ENCODE assay signal across 10 mouse cellular contexts in the genomic region with DNA sequence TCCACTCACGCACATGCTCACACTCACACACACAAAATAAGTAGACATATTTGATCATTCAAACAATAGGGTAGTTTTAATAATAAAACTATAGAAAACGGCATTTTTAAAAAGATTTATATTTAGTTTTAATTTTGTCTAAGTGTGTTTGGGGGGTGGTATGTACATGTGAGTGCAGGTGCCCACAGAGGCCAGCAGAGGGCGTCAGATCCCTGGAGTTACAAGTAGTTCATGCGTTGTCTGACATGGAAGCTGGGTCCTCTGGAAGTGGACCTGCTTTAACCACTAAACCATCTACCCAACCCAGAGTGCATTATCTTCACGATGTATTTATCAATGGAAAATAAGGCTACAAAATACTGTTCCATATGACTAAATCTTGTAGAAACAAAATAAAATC. TPM values are rescaled to one million over a fixed set of nuclear protein-coding genes. Genes with fewer than 3 reads are reported as not detected.
A peak's percentile ranks its signal among the peaks of the same experiment; 100 is the strongest.
DNase-seq lines count a peak whose midpoint lies in the region; ATAC-seq lines count a peak whose summit lies in the region.
"Had no signal": no experiment of that assay in that cellular context is flagged by ENCODE, and none has a peak within 500 bp of the region (broad histone marks: within the 10 kb centered on the region; RNA-seq: fewer than 3 reads in every experiment).

No protein-coding gene starts in this region.

- no peak overlapping the region for H3K4me3 ChIP-seq in liver, embryonic 12.5 days
- no peak overlapping the region for H3K4me3 ChIP-seq in forebrain, embryonic 16.5 days (replicated peaks; ENCODE audit: low read length)

- no peak overlapping the region for H3K9ac ChIP-seq in liver, embryonic 12.5 days
- no peak overlapping the region for H3K9ac ChIP-seq in forebrain, embryonic 16.5 days (replicated peaks; ENCODE audit: low read depth, low read length)

- DNase-seq in adrenal gland, adult (ENCODE audit: inconsistent age in 2 of 2, low spot score in 1 of 2): peak; percentile 34 to 73
- DNase-seq in adrenal gland, postnatal 4 days (ENCODE audit: low spot score in 2 of 2): no peak
- DNase-seq in liver: peak; percentile 52
- DNase-seq in adrenal gland, adult 18-20 months (ENCODE audit: low spot score in 2 of 2): peak; percentile 17 to 53
- DNase-seq in lung, postnatal 14 days: peak; percentile 35
- DNase-seq in urinary bladder, postnatal 14 days (ENCODE audit: low spot score): no peak
- DNase-seq: kidney, adult 11 months had no signal

- H3K27me3 ChIP-seq in liver, embryonic 12.5 days (replicated peaks): peaks cover 35% of the 10 kb centered on the region
- no peaks in the 10 kb centered on the region for H3K27me3 ChIP-seq in forebrain, embryonic 16.5 days (replicated peaks; ENCODE audit: control insufficient read depth, insufficient read depth, low read length)

- no peaks in the 10 kb centered on the region for H3K9me3 ChIP-seq in liver, embryonic 12.5 days (replicated peaks)
- no peaks in the 10 kb centered on the region for H3K9me3 ChIP-seq in forebrain, embryonic 16.5 days (ENCODE audit: control insufficient read depth, low read length)

- no peak for ATAC-seq in liver, embryonic 12.5 days
- no peak for ATAC-seq in forebrain, embryonic 16.5 days

- 55% methylated on average over 5 of the region's 5 CpGs for whole genome bisulfite sequencing in liver, embryonic 12.5 days (ENCODE audit: insufficient replicate concordance)
- 61% methylated on average over 5 of the region's 5 CpGs for WGBS in forebrain, embryonic 16.5 days

- no peaks in the 10 kb centered on the region for H3K4me1 ChIP-seq in liver, embryonic 12.5 days
- H3K4me1 ChIP-seq in forebrain, embryonic 16.5 days (replicated peaks; ENCODE audit: control insufficient read depth, insufficient read depth, low read length): no peaks in the 10 kb centered on the region

- H3K27ac ChIP-seq in liver, embryonic 12.5 days: no peak overlapping the region
- no peak overlapping the region for H3K27ac ChIP-seq in forebrain, embryonic 16.5 days (ENCODE audit: low read length)
- H3K27ac ChIP-seq: macrophage had no signal

- no peak overlapping the region for H3K4me2 ChIP-seq in liver, embryonic 12.5 days
- no peak overlapping the region for H3K4me2 ChIP-seq in forebrain, embryonic 16.5 days (ENCODE audit: low read length)

- no peaks in the 10 kb centered on the region for H3K36me3 ChIP-seq in liver, embryonic 12.5 days
- no peaks in the 10 kb centered on the region for H3K36me3 ChIP-seq in forebrain, embryonic 16.5 days (ENCODE audit: control insufficient read depth, insufficient read depth)

RNA-seq across cellular contexts. Expression of gene Fgf2, which starts 7.0 kb away (rescaled TPM):
- 1 to 10 TPM; 5.0 to 7.1 TPM for total RNA-seq in adrenal gland, postnatal 4 days (2021)
- 0.25 and 0.30 TPM in 2 replicates for polyA plus RNA-seq in liver, embryonic 12.5 days (2016; fragmentation: Nextera tagmentation; extraction: Ambion mirVana)
- total RNA-seq in adrenal gland, adult 18-20 months (2021): 1 to 10 TPM; 2.8 to 8.0 TPM
- polyA plus RNA-seq in forebrain, embryonic 16.5 days (2015; fragmentation: Nextera tagmentation; extraction: Ambion mirVana): 0.39 and 0.41 TPM in 2 replicates
- polyA plus RNA-seq: macrophage had no signal

RNA-seq across cellular contexts. Expression of gene Cetn4, which starts 28.6 kb away (rescaled TPM):
- total RNA-seq in adrenal gland, postnatal 4 days (2021): 1 to 10 TPM; 4.4 to 5.3 TPM
- polyA plus RNA-seq in liver, embryonic 12.5 days (2016; fragmentation: Nextera tagmentation; extraction: Ambion mirVana): 1.7 and 2.3 TPM in 2 replicates
- 1 to 10 TPM; 3.5 to 6.7 TPM for total RNA-seq in adrenal gland, adult 18-20 months (2021)
- 1.8 and 2.8 TPM in 2 replicates for polyA plus RNA-seq in forebrain, embryonic 16.5 days (2015; fragmentation: Nextera tagmentation; extraction: Ambion mirVana)

RNA-seq across cellular contexts. Expression of gene Bbs12, which starts 28.8 kb away (rescaled TPM):
- 1 to 10 TPM; 6.0 TPM for total RNA-seq in adrenal gland, postnatal 4 days (2021)
- 5.2 and 5.9 TPM in 2 replicates for polyA plus RNA-seq in liver, embryonic 12.5 days (2016; fragmentation: Nextera tagmentation; extraction: Ambion mirVana)
- total RNA-seq in adrenal gland, adult 18-20 months (2021): 1 to 10 TPM; 4.5 to 4.6 TPM
- 5.8 and 6.1 TPM in 2 replicates for polyA plus RNA-seq in forebrain, embryonic 16.5 days (2015; fragmentation: Nextera tagmentation; extraction: Ambion mirVana)

Comparison
In these comparisons a context has a peak if more than half of its experiments do, and no peak if none do; other contexts are left out.
1. DNase-seq: peak in adrenal gland, adult (2 of 2), liver (single experiment), adrenal gland, adult 18-20 months (2 of 2) and lung, postnatal 14 days (single experiment); none in adrenal gland, postnatal 4 days (0 of 2) and urinary bladder, postnatal 14 days (single experiment).